Mouse (Mus musculus): Measurements from ENCODE around the gene Cstf3.
A peak's percentile ranks its signal among the peaks of the same experiment; 100 is the strongest.
"Not testable (repeated sequence)": the region's sequence is repeated elsewhere in the genome, so short reads cannot be mapped to it uniquely, and the experiment has no call there.

The Cstf3 gene

DNA sequence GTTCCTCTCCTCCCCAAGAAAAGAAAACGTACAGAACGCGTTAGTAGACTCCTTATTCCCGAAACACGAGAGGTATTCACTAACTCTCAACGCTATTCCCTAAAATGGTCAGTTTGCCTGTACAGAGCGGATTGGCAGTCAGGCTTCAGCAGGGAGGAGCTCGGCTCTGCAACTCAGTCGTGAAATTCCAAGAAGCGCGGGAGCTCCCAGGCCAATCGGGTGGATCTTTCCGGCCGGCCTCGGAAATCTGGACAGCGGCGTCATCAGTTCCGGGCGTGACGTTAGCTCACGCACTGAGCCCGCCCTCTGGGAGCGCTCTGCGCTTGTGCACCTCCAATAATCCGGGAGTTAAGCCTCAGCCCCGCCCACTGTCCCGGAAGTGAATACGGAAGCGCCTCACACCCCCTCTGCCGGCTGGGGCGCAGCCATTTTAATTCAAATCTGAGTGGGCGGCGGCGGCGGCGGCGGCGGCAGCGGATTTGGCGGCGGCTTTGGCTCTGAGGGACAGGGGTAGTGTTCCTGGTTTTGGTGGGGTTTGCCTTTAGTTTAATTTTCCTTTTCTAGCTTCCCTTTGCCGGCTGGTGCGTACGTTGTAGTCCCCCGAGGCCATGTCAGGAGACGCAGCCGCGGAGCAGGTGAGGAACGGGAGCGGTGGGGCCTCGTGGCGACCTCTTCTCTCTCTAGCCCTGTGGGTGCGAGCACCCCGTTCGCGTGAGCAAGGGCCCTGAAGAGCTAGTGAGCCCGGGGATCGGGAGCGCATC, at the start of gene Cstf3:
Cstf3 (plus strand) TSS at position 456 of the 761 bp plus-strand sequence.
- DNase-seq (ENCODE audit: low read depth in 1 of 2, low spot score in 2 of 2), result peak; percentile 97 to 98

DNA sequence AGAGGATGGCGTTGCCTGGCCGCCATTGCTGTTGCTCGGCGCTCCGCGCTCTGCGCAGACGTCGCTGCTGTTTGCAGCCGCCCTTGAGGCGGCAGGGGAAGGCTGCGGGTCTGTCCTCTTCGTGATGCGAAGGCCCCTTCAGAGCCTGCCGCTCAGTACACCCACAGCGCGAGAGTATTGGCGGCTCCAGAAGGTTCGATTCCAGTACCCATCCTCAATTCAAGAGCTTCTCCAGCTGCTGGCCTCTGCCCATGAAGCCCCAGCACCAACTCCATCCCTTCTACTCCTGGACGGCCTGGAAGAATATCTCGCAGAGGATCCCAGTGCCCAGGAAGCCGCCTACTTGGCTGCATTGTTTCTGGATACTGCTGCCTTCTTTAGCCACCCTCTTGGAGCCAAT, 33.6 kb upstream of the Cstf3 start:
- not testable (repeated sequence) for DNase-seq (ENCODE audit: low read depth in 1 of 2, low spot score in 2 of 2)

DNA sequence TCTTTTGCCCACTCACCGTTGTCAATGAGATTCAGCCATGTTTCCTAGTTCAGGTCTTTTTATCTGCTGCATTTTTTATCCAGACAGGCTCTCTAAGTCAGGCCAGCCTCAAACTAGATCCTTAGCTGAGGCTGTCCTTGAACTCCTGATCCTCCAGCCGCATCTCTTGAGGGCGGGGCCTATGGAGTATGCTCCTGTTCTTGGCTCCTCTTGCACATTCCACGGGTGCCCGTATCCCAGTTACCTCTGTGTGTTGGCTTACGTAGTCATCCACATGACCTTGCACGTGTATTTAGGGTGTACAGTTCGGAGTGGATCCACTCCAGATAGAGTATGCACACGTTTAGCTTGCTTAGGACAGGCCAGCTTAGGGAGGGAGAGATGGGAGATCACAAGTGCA, 32.6 kb upstream of the Cstf3 start:
- no peak for DNase-seq (ENCODE audit: low read depth in 1 of 2, low spot score in 2 of 2)

DNA sequence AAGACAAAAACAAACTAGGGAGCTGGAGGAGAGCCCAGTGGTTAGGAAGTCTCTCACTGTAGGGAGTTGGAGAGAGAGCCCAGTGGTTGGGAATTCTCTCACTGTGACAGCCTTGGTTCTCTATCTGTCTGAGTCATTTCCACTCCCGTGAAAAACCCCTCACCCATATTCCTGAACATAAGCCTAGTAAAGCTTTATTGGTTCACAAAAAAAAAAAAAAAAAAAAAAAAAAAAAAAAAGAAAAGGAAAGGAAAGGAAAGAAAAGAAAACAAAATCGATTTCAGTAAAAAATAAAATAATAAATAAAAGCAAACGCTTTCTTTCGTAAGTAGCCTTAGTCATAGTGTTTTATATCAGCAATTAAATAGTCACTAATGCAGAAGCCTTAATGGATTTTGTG, 32.0 kb upstream of the Cstf3 start:
- DNase-seq (ENCODE audit: low read depth in 1 of 2, low spot score in 2 of 2), result no peak

DNA sequence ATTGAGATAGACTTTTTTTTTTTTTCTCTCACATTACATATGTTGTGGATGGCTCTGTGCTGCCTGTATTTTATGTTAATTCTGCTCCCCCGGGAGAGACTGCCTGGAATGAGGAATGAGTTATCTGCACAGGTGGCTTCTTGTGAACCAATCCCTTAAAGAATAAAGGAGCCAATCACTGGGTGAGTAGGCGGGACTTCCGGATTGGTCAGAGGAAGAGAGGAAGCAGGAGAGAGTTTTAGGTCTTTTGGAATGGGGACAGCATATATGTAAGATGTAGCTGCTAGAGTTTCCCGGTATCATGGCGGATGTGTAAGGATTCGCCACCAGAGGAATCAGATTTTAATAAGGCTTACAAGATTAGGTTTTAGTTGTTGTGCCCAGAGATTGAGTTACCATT, 31.4 kb upstream of the Cstf3 start:
- no peak for DNase-seq (ENCODE audit: low read depth in 1 of 2, low spot score in 2 of 2)

DNA sequence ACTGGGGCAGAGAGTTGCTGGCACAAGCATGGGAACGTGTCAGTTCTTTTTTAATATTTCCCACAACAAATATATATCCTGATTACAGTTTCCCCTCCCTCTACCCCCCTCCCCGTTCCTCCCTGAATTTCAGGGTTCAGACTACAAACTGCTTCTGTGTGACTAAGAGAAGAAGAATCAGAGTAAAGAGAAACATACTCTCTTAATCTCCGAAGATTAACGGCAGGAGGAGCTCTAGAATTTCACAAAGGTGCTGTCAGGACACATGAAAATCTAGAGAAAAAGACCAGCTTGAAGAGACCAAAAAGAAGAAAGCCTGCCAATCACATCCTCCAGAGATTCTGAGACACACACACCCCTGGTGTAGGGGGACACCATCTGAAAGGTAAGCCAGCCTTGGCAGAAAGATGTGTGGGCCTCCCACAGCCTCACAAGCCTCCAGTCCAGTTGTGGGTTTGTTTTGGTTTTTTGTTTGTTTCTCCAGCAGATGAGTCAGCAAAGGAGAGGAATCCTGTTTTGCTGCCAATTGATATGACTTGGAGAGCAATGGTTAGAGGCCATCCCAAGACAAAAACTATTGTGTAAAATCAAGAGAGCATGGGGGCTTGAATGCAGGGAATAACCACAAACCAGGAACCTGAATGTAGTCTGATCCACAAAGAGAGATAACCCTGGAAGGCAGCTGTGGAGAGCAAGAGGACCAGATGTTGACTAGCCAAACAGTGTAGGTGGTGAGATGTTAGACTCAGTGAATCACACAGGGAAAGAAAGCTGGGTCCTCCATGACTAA, 30.5 kb upstream of the Cstf3 start:
- DNase-seq (ENCODE audit: low read depth in 1 of 2, low spot score in 2 of 2), result no peak

DNA sequence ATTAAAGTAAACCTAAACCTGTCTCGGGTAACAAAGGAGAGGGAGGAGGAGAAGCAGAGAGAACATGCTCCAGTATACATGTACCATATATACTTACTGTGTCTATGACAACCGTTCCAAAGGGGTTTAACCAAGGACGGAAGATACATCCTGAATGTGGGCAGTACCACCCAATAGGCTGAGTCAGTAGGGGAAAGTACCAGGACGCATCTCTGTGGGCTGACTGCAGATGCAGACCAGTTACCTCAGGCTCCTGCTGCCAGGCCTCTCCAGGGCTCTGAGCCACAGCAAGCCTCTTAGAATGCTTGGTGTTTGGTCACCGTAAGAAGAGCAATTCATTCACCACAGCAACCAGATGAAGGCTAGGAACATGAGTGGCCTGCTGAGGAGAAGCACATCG, 28.9 kb upstream of the Cstf3 start:
- no peak for DNase-seq (ENCODE audit: low read depth in 1 of 2, low spot score in 2 of 2)

DNA sequence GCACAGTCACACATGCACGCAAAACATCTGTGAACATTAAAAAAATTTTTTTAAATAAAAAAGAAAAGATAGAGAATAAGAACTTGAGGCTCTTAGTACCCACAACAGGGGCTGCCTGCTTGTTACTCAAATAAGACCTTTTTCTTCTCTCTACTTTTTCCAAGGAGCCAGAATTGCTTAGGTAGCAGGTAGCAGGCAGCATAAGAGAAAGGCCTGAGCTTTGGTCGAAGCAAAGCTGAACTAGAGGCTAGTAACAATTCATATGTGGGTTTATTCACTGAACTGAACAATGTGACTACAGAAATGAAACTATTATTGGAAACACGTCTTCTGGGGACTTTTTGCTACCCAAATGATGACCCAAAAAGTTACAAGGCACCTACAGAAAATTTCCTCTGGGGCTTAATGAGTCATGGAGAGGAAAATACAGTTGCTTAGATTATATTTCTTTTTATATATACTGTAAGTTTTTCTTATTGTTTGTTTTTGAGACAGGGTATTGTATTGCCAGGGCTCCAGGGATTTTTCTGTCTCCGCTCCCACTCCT, 28.3 kb upstream of the Cstf3 start:
- no peak for DNase-seq (ENCODE audit: low read depth in 1 of 2, low spot score in 2 of 2)

DNA sequence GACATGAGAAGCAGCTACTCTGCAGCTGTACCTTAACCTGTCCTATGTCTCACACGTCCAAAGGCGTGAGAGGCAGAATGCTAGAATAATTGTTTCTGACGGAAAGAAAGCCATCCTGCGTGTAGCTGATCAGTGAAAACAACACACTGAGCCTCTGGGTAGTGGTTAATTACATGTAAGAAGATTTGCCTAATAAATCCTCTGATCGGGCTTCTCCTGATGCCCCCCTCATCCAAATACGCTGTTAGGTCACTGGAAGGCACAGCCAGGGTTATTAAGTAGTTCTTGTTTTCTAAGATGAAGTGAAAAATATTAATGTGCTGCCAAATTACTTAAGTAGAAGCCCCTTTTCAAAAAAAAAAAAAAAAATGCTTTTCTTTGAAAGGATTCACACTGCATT, 18.3 kb upstream of the Cstf3 start:
- no peak for DNase-seq (ENCODE audit: low read depth in 1 of 2, low spot score in 2 of 2)

DNA sequence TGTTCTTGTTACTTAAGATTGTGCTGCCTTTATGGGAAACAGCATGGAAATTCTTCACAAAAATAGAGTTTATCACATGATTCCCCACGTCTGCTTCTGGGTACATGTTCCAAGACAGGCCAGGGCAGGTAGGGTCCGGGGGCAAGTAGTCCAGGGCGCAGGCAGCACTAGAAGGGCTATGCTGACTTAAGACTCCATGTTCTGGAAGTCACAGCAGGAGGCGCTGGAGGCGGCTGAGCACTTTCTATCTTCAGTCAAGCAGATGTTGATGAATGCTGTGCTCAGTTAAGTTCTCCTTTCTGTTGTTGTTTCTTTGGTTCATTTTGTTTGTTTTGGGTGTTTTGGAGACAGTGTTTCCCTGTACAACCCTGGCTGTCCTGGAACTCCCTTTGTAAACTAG, 14.1 kb upstream of the Cstf3 start:
- DNase-seq (ENCODE audit: low read depth in 1 of 2, low spot score in 2 of 2), result no peak

DNA sequence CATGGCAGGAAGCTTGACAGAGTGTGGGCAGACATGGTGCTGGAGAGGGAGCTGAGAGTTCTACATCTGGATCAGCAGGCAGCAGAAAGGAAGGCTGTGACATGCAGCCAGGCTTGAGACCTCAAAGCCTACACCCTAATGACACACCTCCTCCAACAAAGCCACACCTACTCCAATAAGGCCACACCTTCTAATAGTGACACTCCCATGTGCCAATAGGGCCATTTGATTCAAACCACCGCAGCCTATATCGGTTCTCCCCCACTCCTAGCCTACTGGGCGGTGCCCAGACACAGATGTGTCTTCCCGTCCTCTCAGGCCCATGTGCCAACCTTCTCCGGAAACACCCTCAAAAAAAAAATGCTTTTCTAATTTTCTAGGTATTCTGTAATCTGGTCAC, 12.3 kb upstream of the Cstf3 start:
- DNase-seq (ENCODE audit: low read depth in 1 of 2, low spot score in 2 of 2), result no peak

DNA sequence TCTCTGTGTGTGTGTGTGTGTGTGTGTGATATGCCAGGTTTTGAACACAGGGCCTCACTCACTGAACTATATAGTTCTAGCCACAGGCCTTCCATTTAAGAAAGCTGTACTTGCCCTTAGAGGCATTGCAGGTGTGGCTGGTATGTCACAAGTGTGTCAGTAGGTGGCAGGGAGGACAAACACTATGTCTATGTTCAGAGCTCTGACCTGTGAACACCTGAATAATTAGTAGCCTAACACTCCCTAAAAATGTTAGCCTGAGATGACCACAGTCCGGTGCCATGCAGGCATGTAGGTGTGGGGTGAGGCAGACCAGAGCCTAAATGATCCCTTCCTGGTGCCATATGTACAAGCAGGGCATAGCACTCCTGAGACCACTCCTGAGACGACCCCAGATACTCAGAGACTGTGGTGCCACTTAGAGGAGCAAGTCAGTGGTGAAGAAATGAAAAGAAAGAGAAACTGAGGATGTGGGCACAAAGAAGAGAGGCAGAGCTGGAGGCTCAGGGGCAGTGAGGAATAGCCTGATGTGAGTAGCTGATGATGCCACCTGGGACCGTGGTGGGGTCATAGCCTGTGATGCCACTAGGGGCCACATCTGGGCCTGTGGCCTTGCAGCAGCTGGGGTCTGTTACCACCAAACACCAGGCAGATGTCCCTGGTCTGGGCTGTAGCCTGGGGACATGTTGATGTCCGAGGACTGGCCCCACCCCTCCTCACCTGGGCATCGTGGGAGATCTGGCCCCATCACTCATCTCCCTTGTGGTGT, 11.3 kb upstream of the Cstf3 start:
- DNase-seq (ENCODE audit: low read depth in 1 of 2, low spot score in 2 of 2), result no peak

DNA sequence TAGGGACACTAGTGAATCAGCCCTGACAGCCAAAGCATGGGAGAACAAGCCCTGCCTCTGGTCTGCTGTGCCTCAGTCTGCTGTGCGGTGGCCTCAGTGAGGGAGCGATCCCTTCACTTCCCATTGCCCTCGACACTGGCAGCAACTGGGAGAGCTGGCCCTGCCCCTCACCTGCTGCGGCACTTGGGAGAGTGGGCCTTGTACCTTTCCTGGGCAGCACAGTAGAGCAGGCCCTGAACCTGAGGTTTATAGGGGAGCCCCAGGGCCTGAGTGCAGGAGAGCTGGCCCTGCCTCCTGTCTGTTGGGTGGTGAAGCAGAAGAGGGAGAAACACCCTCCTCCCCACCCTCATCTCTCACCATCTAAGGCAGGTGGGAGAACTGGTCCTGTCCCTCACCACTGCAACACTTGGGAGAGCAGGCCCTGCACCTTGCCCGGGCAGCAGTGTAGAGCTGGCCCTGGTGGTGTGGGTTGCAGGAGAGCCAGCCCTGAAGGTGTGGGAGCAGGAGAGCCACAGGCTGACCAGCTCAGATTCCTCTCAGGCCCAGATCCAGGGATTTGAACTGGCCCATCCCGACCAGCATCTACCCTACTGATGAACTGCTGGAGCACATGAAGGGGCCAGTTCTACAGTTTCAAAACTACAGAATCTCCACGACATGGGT, 10.4 kb upstream of the Cstf3 start:
- no peak for DNase-seq (ENCODE audit: low read depth in 1 of 2, low spot score in 2 of 2)

DNA sequence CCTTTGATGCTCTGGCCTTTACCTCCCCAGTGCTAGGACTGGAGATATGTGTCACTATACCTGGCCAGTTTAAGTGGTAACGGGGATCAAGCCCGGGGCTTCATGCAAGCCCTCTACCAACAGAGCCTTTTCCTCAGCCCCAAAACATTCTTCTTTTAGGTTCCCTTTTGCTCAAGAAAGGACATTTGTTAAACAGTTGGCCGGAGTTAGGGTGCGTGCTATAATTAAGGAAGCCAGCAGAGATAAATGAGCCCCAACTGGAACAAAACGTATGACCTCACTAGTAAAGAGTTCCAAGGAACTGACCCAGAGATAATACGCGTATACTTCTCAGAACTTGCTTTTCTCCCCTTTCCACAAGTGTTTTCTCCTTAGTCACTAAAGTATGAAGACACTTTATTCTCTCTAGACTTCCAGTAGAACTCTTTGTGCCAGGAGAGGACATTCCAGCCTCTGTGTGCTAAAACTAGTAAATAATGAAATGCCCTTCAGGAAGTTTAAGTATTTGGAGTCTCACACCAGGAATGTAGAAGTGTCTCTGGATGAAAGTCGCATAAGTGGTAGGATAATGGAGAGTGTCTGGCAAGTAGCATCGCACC, 8.9 kb upstream of the Cstf3 start:
- no peak for DNase-seq (ENCODE audit: low read depth in 1 of 2, low spot score in 2 of 2)

DNA sequence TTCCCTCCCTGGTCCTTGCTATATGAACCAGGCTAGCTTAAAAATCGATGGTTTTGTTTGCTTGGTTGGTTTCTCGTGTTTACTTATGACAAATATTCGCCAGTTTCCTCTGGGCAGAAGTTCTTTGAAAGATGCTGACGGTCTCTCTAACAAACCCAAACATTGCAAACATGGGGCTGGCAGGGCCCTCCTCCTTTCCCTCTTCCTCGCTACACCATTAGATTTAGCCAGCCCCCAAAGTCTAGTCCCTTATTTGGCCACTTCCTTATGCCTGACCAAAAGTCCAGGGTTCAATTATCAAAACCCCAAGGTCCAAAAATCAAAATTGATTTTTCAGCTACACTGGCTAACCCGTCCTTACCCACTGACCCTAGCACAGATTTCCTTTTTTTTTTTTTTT, 7.3 kb upstream of the Cstf3 start:
- DNase-seq (ENCODE audit: low read depth in 1 of 2, low spot score in 2 of 2), result no peak

DNA sequence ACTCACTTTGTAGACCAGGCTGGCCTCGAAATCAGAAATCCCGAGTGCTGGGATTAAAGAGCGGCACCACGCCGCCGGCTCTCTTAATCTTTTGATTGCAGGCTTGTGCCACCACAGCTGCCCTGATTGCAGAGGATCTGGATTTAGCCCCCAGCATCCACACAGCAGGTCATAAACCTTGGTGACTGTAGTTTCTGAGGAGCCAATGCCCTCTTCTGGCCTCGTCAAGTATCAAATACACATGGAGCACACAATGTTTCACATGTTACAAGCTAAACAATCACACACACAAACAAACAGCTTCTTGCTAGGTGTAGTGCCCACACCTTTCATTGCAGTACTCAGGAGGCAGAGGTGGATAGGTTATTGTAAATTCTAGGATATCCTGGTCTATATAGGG, 6.1 kb upstream of the Cstf3 start:
- DNase-seq (ENCODE audit: low read depth in 1 of 2, low spot score in 2 of 2), result no peak

DNA sequence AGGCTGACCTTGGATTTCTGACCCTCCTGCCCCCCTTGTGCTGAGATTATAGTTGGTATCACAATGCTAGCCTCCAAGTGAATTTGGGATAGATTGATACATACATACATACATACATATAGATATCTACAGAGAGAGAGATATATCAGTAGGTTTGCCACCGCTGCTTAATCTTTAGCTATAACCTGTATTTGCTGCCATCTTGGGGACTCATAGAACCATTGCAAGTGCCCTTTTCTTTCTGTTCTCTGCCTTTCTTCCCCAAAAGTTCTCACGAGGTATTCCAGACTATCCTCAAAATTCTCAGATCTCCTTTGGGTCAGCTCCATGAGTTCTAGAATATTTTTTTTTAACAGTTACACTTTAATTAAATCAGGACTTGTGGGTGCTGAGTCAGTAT, 4.7 kb upstream of the Cstf3 start:
- DNase-seq (ENCODE audit: low read depth in 1 of 2, low spot score in 2 of 2), result no peak

DNA sequence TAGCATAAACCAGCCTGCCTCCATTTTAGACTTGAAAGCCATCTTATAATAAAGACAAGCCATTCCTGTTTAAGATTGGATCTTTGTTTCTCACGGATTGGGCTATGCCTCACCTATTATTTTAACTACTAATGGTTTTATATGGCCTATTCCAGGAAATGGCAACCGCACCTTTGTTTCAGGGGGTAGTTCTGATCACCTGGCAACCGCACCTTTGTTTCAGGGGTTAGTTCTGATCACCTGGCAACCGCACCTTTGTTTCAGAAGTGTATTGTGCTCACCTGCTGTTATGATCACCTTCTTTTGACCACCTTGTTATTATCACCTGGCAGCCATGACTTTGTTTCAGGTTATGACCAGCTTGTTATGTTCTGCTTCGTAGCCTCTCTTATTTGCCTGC, 1.8 kb upstream of the Cstf3 start:
- DNase-seq (ENCODE audit: low read depth in 1 of 2, low spot score in 2 of 2), result no peak

DNA sequence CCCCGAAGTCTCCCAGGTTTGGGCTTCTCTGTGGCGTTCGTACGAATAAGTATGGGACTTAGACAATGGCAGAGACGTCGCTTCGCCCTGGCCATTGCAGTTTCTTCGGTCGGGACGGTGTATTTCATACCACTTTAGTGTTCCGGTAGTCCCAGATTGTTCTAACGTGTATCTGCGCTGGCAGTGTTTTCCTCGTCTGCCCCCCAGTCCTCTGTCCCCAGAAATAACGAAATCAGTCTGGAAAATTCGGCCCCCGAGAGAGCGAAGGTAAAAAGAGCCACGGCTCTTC, 450 bp downstream of the Cstf3 start:
- DNase-seq (ENCODE audit: low read depth in 1 of 2, low spot score in 2 of 2), result no peak

DNA sequence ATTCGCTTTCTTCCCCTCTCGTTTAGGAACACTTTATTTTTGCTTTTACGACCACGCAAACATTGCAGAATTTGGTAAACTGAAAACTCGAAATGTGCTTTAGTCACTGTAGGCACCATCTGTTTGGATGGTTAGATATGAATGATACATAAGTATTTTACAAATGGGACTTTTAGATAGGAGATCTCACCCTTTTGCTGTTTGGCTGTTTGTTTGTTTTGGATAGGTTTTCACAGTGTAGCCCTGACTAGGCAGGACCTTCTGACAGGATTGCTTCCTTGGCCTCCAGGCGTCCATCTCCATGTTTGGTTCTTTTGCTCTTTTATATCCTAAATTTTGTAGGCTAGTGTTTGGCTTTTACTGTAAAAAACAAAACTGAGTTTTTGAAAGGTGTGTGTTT, 818 bp downstream of the Cstf3 start:
- DNase-seq (ENCODE audit: low read depth in 1 of 2, low spot score in 2 of 2), result no peak

DNA sequence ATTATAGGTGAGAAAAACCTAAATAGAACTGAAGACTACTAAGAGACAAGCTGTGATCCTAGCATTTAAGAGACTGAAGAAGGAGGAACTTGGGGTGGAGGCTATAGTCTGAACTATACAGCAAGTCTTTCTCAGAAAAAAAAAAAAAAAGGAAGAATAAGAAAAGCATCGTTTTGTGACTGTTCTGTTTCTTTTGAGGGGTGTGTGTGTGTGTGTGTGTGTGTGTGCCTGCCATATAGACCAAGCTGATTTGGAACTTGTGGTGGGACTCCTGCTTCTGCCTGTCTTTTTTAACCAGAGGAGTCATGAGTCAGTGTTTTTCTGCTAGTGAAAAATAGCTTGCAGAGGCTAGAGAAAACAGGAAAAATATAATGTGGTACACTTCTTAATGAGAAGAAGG, 4.7 kb downstream of the Cstf3 start:
- no peak for DNase-seq (ENCODE audit: low read depth in 1 of 2, low spot score in 2 of 2)
